Mouse (Mus musculus) limb, embryonic 11.5 days (tissue): ENCODE measurements at regions not wholly inside any gene's neighbourhood (a gene's known extent, or its start where the extent isn't known, plus 50 kb on each side); places are given as distances from the start of the nearest gene placed in this dataset.

Experiments used
- ATAC-seq: fragments of 200-750 bp; cut with Nextera tagmentation; 2 replicates; pipeline ENCODE4 v1.8.0; 2017; ENCODE audit warnings: low read depth; ENCODE audit not compliant: insufficient number of reproducible peaks, low FRiP score, low TSS enrichment
- DNase-seq: peaks from one replicate; pipeline ENCODE4 v3.0.0-alpha.2; 2015; ENCODE audit warnings: low spot score
- H3K27ac ChIP-seq: fragments of 300-500 bp; sonication (generic); replicated peaks from 2 replicates; pipeline ENCODE4 v1.5.1; 2014; ENCODE audit warnings: low read depth, mild to moderate bottlenecking, low read length
- H3K27me3 ChIP-seq: fragments of 300-500 bp; sonication (generic); 2 replicates; pipeline ENCODE4 v1.6.1; 2014; ENCODE audit warnings: mild to moderate bottlenecking, low read length, mixed read lengths; ENCODE audit not compliant: control insufficient read depth, insufficient read depth
- H3K36me3 ChIP-seq: fragments of 300-500 bp; sonication (generic); 2 replicates; pipeline ENCODE4 v1.6.1; 2014; ENCODE audit warnings: mild to moderate bottlenecking, low read length, moderate library complexity, mixed read lengths; ENCODE audit not compliant: control insufficient read depth, insufficient read depth
- H3K4me1 ChIP-seq: fragments of 300-500 bp; sonication (generic); 2 replicates; pipeline ENCODE4 v1.6.1; 2014; ENCODE audit warnings: low read length, mixed read lengths; ENCODE audit not compliant: control insufficient read depth, insufficient read depth
- H3K4me2 ChIP-seq: fragments of 300-500 bp; sonication (generic); 2 replicates; pipeline ENCODE4 v1.6.1; 2014; ENCODE audit warnings: low read depth, mild to moderate bottlenecking, moderate library complexity; ENCODE audit not compliant: severe bottlenecking
- H3K4me3 ChIP-seq: fragments of 300-500 bp; sonication (generic); 2 replicates; pipeline ENCODE4 v1.5.1; 2014; ENCODE audit warnings: low read depth, low read length
- H3K9ac ChIP-seq: fragments of 300-500 bp; sonication (generic); 2 replicates; pipeline ENCODE4 v1.6.1; 2014; ENCODE audit warnings: mild to moderate bottlenecking, low read length
- H3K9me3 ChIP-seq: fragments of 300-500 bp; sonication (generic); 2 replicates; pipeline ENCODE4 v1.6.1; 2016; ENCODE audit warnings: low read length; ENCODE audit not compliant: control insufficient read depth
- WGBS: fragments of 180-500 bp; shearing (Covaris S2); extraction: QIAGEN DNeasy Blood & Tissue Kit; methylation state at CpG from one replicate; pipeline ENCODE4 v1.1.7; 2014; 5-methylcytosine and 5-hydroxymethylcytosine counted together

DNA sequence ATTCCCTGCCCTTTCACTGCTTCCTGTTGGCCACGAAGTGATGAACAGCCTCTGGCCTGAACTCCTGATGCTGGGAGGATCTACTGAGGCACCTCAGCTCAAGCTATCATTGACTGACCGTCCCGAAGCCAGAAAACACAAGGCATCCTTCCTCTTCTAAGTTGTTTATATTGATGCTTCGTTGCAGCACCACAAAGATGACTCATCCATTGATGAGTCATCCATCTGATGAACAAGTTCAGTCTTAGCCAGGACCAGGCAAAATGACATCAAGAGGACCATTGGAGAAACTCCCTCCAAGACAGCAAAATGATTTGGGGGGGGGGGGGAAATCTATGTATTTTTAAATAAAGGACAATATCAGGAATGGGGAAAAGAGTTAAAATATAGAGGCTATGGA lies 144.5 kb downstream of the Rab28 start:
- Histone ChIP-seq H3K27me3 (no peaks in the 10 kb centered on the region), H3K9me3 (no peaks in the 10 kb centered on the region), H3K4me3 (no peak overlapping the region), H3K27ac (no peak overlapping the region), H3K9ac (no peak overlapping the region), H3K36me3 (no peaks in the 10 kb centered on the region), H3K4me1 (no peaks in the 10 kb centered on the region), H3K4me2 (no peak overlapping the region)
- 77% methylated on average over 4 of the region's 4 CpGs for WGBS
- ATAC-seq (no peak), DNase-seq (no peak)

DNA sequence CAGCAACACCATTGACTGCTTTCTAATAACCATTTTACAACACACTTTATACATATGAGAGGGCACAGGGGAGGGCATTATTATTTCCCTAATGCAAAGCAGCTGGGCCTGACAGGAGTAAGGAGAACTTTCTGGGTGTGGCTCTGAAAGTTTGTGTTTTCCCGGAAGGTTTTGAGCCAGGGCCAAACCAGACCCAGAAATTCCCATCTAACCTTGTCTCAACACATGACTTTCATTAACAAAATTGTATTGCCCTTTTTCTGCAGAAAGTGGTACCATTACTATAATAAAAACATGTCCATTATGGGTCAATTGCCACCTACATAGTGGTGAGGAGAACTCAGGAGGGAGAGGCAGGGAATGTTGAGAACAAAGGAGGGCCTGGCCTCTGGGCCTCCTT lies 145.7 kb downstream of the Rab28 start:
- no peaks in the 10 kb centered on the region for H3K4me1 ChIP-seq
- ATAC-seq, result no peak
- H3K4me3 ChIP-seq, result no peak overlapping the region
- DNase-seq, result no peak
- no peak overlapping the region for H3K4me2 ChIP-seq
- H3K9ac ChIP-seq, result no peak overlapping the region
- no peaks in the 10 kb centered on the region for H3K36me3 ChIP-seq
- H3K27me3 ChIP-seq, result no peaks in the 10 kb centered on the region
- WGBS, result 26% methylated on average over 1 of the region's 1 CpGs
- H3K9me3 ChIP-seq, result no peaks in the 10 kb centered on the region
- no peak overlapping the region for H3K27ac ChIP-seq

DNA sequence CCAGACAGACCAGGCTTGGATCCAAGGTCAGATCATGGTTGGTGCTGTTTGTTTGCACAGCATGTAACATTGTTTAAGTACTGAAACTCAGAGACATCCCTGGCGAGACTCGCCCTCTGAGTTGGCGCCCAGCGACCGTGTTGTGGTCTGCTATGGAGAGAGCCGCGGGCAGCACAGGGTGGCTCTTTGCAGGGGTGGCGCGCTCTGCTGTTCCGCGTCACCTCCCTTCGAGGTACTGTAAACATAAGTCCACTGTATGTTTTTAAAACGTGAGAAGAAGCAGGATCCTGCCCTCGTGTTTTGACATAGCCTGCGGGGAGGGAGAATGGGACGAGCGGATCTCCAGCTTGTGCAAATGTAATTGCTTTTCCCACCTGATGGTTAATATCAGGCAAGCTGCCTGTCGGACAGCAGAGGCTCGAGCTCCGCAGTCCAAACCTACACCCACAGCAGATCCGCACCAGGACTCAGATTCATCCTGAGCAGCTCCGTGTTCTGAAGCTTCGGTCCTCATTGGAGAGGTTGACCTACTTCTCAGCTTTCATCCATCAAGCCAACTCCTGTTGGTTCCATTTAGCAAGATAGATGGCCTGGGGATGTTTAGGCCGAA lies 151.2 kb downstream of the Rab28 start:
- Histone ChIP-seq H3K9me3 (no peaks in the 10 kb centered on the region), H3K4me1 (no peaks in the 10 kb centered on the region), H3K27me3 (no peaks in the 10 kb centered on the region), H3K36me3 (no peaks in the 10 kb centered on the region), H3K4me3 (no peak overlapping the region), H3K4me2 (peak overlapping the region; percentile 28; the same call in 1 of the 2 replicates), H3K9ac (no peak overlapping the region), H3K27ac (no peak overlapping the region)
- DNase-seq, result no peak
- ATAC-seq, result peak; percentile 62; the same call in 1 of the 2 replicates
- 57% methylated on average over 24 of the region's 24 CpGs for WGBS

DNA sequence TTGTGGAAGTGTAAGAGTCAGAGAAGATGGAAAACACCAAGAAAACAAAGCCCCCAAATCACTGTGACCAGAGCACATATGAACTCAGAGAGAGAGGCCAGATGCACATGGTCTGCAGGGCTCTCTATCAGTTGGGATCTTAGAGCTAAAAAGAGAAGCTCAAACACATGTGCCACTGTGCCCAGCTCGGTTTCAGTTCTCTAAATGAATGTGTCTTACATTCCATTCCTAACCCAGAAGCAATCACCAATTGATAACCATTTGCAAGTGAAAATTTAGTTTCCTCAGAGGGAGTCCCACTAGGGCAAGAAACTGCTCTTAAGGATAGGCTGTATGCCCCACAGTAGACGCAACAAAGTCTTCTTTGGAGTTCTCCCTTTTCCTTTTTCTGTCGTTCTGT lies 153.6 kb downstream of the Rab28 start:
- ATAC-seq (no peak), DNase-seq (no peak)
- H3K27ac ChIP-seq, result no peak overlapping the region
- WGBS, result 85% methylated on average over 3 of the region's 3 CpGs
- no peaks in the 10 kb centered on the region for H3K27me3 ChIP-seq
- no peak overlapping the region for H3K9ac ChIP-seq
- H3K36me3 ChIP-seq, result no peaks in the 10 kb centered on the region
- no peak overlapping the region for H3K4me3 ChIP-seq
- no peaks in the 10 kb centered on the region for H3K4me1 ChIP-seq
- H3K9me3 ChIP-seq, result no peaks in the 10 kb centered on the region
- H3K4me2 ChIP-seq, result no peak overlapping the region

DNA sequence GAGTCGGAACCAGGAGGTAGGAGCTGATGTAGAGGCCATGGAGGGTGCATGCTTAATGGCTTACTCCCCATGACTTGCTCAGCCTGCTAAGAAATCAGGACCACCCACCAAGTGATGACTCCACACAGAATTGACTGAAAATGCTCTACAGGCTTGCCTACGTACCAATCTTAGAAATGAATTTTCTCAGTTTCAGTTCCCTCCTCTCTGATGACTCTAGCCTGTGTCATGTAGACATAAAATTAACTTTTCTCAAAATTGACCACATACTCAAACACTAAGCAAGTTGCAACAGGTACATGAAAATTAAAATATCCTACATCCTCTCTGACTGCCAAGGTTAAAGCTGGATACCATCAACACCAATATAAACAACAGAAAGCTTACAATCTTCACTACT lies 157.9 kb downstream of the Rab28 start:
- Histone ChIP-seq H3K27ac (no peak overlapping the region), H3K9me3 (no peaks in the 10 kb centered on the region), H3K4me2 (no peak overlapping the region), H3K27me3 (no peaks in the 10 kb centered on the region), H3K36me3 (no peaks in the 10 kb centered on the region), H3K4me1 (no peaks in the 10 kb centered on the region), H3K9ac (no peak overlapping the region), H3K4me3 (no peak overlapping the region)
- ATAC-seq (no peak), DNase-seq (no peak)
- 81% methylated on average over 2 of the region's 2 CpGs for WGBS

DNA sequence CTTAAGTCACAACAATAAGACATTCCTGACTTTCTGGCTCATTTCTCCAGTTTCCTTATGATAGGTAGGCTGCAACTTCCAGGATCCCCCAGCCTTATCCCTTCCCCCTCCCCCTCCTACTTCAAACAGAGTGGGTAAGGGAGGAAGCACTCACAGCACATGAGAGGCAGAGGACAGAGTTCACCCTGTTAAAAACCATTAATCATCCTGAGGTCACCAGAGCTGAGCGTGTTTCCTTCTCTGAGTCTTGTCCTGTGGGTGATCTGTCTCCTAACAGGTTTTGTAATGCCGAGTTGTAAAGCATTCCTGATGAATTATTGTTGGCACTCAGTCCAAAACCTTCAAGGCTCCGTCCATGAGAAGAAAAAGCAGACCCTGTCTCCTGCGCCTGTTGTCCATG lies 161.0 kb downstream of the Rab28 start:
- Histone ChIP-seq H3K36me3 (no peaks in the 10 kb centered on the region), H3K9ac (no peak overlapping the region), H3K27me3 (no peaks in the 10 kb centered on the region), H3K27ac (no peak overlapping the region), H3K4me3 (no peak overlapping the region), H3K9me3 (no peaks in the 10 kb centered on the region), H3K4me1 (no peaks in the 10 kb centered on the region), H3K4me2 (no peak overlapping the region)
- WGBS, result 14% methylated on average over 4 of the region's 4 CpGs
- DNase-seq (no peak), ATAC-seq (no peak)

DNA sequence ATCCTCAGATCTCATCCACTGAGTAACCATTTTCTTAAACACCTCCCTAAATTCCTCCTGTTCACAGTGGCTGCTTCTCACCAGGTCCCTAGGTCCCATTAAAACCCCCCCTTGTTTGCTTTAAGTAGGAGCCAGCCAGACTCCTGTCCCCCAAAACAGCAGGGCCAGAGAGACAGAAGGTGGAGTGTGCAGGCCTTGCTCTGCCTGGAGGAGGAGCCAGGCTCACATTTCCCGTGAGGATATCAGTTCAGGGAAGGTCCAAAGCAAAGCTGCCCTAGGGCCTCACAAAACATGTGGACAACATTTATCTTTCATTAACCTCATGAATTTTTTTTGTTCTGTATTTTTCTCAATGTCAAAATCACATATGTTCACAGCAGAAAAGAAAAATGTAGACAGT lies 167.2 kb downstream of the Rab28 start:
- Histone ChIP-seq H3K4me3 (no peak overlapping the region), H3K27ac (no peak overlapping the region), H3K4me2 (no peak overlapping the region), H3K36me3 (no peaks in the 10 kb centered on the region), H3K9ac (no peak overlapping the region), H3K9me3 (no peaks in the 10 kb centered on the region), H3K27me3 (no peaks in the 10 kb centered on the region), H3K4me1 (0 out of 2 replicates have a peak, but pooled peaks cover 2% of the 10 kb centered on the region)
- no peak for DNase-seq
- ATAC-seq, result no peak
- WGBS, result 3% methylated on average over 1 of the region's 1 CpGs

DNA sequence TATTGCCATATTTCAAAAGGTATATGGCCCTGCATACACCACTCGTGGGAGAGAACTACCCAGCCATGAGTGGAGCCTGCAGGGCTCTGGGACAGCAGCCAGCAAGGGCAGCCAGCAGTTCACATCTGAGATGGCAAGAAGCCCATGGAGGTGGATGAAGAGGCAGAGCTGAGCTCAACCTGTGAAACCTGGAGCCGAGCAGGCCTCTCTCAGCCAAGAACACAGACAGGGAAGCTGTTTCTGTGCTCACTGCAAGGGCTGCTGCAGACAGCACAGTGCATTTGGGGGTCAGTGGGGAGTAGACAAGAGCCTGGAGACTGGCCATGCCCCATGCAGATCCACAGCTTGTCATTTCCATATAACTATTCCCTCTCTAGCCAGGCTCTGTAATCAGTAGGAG lies 173.4 kb downstream of the Rab28 start:
- no peak for DNase-seq
- H3K27ac ChIP-seq, result no peak overlapping the region
- H3K27me3 ChIP-seq, result no peaks in the 10 kb centered on the region
- no peak overlapping the region for H3K9ac ChIP-seq
- H3K9me3 ChIP-seq, result no peaks in the 10 kb centered on the region
- H3K4me3 ChIP-seq, result no peak overlapping the region
- 0 out of 2 replicates have a peak, but pooled peaks cover 2% of the 10 kb centered on the region for H3K4me1 ChIP-seq
- no peak overlapping the region for H3K4me2 ChIP-seq
- ATAC-seq, result no peak
- WGBS, result 77% methylated on average over 2 of the region's 2 CpGs
- no peaks in the 10 kb centered on the region for H3K36me3 ChIP-seq
